Mouse (Mus musculus): ENCODE data around the gene Enpp7. TPM values are rescaled to one million over a fixed set of nuclear protein-coding genes. Genes with fewer than 3 reads are reported as not detected.

Gene Enpp7
- total RNA-seq, 1 experiment: not detected

GRCm38 (mm10) chr11:119036934-119037779 is 49.2 kb downstream of the Enpp7 start:
- Histone ChIP-seq H3K4me1 (ENCODE audit: control insufficient read depth in 2 of 2, insufficient read depth in 2 of 2, low read length in 2 of 2, poor library complexity in 1 of 2) (peaks cover 0 to 8% of the 10 kb centered on the region in 2 experiments; a peak in 1 of 4 replicates), H3K27ac (ENCODE audit: insufficient read depth, low read depth, low read length, poor library complexity, severe bottlenecking) (no peak overlapping the region), H3K36me3 (ENCODE audit: control insufficient read depth, insufficient read depth, low read length, poor library complexity, severe bottlenecking) (no peaks in the 10 kb centered on the region), H3K4me3 (ENCODE audit: insufficient read depth in 1 of 2, low read depth in 1 of 2, low read length in 2 of 2, poor library complexity in 1 of 2, severe bottlenecking in 1 of 2) (peak overlapping the region; percentile 32 to 61), H3K9ac (ENCODE audit: insufficient read depth, low read depth, low read length, poor library complexity, severe bottlenecking) (no peak overlapping the region), H3K9me3 (ENCODE audit: control insufficient read depth, insufficient read depth, low read depth, low read length) (no peaks in the 10 kb centered on the region)
- no peak for DNase-seq (ENCODE audit: low read depth, low spot score)
- TF ChIP-seq ZNF384 (IDR thresholded peaks at IDR 0.05; ENCODE audit: low read depth, low read length): peak; percentile 63; the same call in 1 of the 2 replicates
- no peak for TF ChIP-seq MAFK (IDR thresholded peaks at IDR 0.05; ENCODE audit: insufficient read depth, low read depth, low read length)
- in situ Hi-C loops (cut with MboI; ENCODE audit: low sequenced_read_pairs in 2 of 2, unreplicated experiment in 2 of 2): loop anchor here in 1 of 2 experiments (10.0 kb wide), 1 partner anchor 48 kb away; the partner anchor contains the start of gene Cbx4

GRCm38 (mm10) chr11:119037780-119038401 is 49.9 kb downstream of the Enpp7 start:
- Histone ChIP-seq H3K4me1 (ENCODE audit: control insufficient read depth in 2 of 2, insufficient read depth in 2 of 2, low read length in 2 of 2, poor library complexity in 1 of 2) (peaks cover 0 to 8% of the 10 kb centered on the region in 2 experiments; a peak in 1 of 4 replicates), H3K27ac (ENCODE audit: insufficient read depth, low read depth, low read length, poor library complexity, severe bottlenecking) (no peak overlapping the region), H3K9me3 (ENCODE audit: control insufficient read depth, insufficient read depth, low read depth, low read length) (no peaks in the 10 kb centered on the region), H3K36me3 (ENCODE audit: control insufficient read depth, insufficient read depth, low read length, poor library complexity, severe bottlenecking) (no peaks in the 10 kb centered on the region), H3K9ac (ENCODE audit: insufficient read depth, low read depth, low read length, poor library complexity, severe bottlenecking) (no peak overlapping the region), H3K4me3 (ENCODE audit: insufficient read depth in 1 of 2, low read depth in 1 of 2, low read length in 2 of 2, poor library complexity in 1 of 2, severe bottlenecking in 1 of 2) (peak overlapping the region; percentile 32 to 61; a peak in 2 of 4 replicates)
- in situ Hi-C loops (cut with MboI; ENCODE audit: low sequenced_read_pairs in 2 of 2, unreplicated experiment in 2 of 2): loop anchor here in 1 of 2 experiments (10.0 kb wide), 1 partner anchor 47 kb away; the partner anchor contains the start of gene Cbx4
- no peak for DNase-seq (ENCODE audit: low read depth, low spot score)
- TF ChIP-seq HCFC1 (IDR thresholded peaks at IDR 0.05; ENCODE audit: borderline replicate concordance, insufficient read depth, low read length) (no peak), CHD2 (IDR thresholded peaks at IDR 0.05; ENCODE audit: low read depth, low read length) (no peak), MAFK (IDR thresholded peaks at IDR 0.05; ENCODE audit: insufficient read depth, low read depth, low read length) (no peak), ZC3H11A (IDR thresholded peaks at IDR 0.05; ENCODE audit: borderline replicate concordance, low read depth, low read length) (no peak), ZNF384 (IDR thresholded peaks at IDR 0.05; ENCODE audit: low read depth, low read length) (no peak)

DNA sequence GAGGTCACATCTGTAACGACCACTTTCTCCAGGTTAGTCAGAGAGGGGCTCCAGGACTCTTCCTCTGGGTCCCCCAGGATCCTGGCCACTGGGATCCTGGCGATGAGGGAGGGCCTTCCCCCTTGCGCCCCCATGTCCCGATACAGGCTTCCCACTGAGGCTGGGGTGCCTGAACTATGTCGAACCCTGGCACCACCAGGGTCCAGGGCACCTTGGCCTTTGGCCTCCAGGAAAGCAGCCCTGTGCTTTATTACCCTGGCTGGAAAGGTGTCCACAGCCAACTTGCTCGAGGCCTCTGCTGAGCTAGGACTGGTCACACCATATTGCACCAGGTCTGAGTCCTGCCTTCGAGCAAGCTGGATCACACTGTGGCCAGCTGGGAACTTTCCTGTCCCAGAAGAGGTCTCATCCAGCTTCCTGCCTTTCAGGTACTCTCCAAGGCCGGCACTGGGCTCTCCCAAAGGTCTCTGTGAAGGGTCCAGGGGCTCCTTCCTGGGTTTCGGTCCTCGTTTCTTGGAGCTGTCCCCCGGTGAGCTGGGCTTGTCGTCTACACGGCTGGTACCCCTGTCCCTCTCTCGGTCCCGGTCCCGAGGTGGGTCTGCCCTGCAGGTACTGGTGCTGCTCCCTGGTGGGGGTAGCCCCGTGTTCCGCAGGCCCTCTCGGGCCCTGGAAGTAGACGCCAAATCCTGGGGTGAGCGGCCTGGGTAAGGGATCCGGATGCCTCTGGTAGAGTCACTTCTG is 50.9 kb downstream of the Enpp7 start:
- Histone ChIP-seq H3K36me3 (ENCODE audit: control insufficient read depth, insufficient read depth, low read length, poor library complexity, severe bottlenecking) (no peaks in the 10 kb centered on the region), H3K4me3 (ENCODE audit: insufficient read depth in 1 of 2, low read depth in 1 of 2, low read length in 2 of 2, poor library complexity in 1 of 2, severe bottlenecking in 1 of 2) (no peak overlapping the region), H3K4me1 (ENCODE audit: control insufficient read depth in 2 of 2, insufficient read depth in 2 of 2, low read length in 2 of 2, poor library complexity in 1 of 2) (peaks cover 0 to 7% of the 10 kb centered on the region in 2 experiments; a peak in 1 of 4 replicates), H3K9me3 (ENCODE audit: control insufficient read depth, insufficient read depth, low read depth, low read length) (no peaks in the 10 kb centered on the region), H3K9ac (ENCODE audit: insufficient read depth, low read depth, low read length, poor library complexity, severe bottlenecking) (no peak overlapping the region), H3K27ac (ENCODE audit: insufficient read depth, low read depth, low read length, poor library complexity, severe bottlenecking) (no peak overlapping the region)
- in situ Hi-C loops (cut with MboI; ENCODE audit: low sequenced_read_pairs in 2 of 2, unreplicated experiment in 2 of 2): loop anchor here in 1 of 2 experiments (10.0 kb wide), 1 partner anchor 46 kb away; the partner anchor contains the start of gene Cbx4
- TF ChIP-seq CHD2 (IDR thresholded peaks at IDR 0.05; ENCODE audit: low read depth, low read length): no peak
- no peak for TF ChIP-seq MAFK (IDR thresholded peaks at IDR 0.05; ENCODE audit: insufficient read depth, low read depth, low read length)
- TF ChIP-seq ZC3H11A (IDR thresholded peaks at IDR 0.05; ENCODE audit: borderline replicate concordance, low read depth, low read length): no peak
- TF ChIP-seq HCFC1 (IDR thresholded peaks at IDR 0.05; ENCODE audit: borderline replicate concordance, insufficient read depth, low read length): no peak
- no peak for TF ChIP-seq ZNF384 (IDR thresholded peaks at IDR 0.05; ENCODE audit: low read depth, low read length)
- no peak for DNase-seq (ENCODE audit: low read depth, low spot score)

DNA sequence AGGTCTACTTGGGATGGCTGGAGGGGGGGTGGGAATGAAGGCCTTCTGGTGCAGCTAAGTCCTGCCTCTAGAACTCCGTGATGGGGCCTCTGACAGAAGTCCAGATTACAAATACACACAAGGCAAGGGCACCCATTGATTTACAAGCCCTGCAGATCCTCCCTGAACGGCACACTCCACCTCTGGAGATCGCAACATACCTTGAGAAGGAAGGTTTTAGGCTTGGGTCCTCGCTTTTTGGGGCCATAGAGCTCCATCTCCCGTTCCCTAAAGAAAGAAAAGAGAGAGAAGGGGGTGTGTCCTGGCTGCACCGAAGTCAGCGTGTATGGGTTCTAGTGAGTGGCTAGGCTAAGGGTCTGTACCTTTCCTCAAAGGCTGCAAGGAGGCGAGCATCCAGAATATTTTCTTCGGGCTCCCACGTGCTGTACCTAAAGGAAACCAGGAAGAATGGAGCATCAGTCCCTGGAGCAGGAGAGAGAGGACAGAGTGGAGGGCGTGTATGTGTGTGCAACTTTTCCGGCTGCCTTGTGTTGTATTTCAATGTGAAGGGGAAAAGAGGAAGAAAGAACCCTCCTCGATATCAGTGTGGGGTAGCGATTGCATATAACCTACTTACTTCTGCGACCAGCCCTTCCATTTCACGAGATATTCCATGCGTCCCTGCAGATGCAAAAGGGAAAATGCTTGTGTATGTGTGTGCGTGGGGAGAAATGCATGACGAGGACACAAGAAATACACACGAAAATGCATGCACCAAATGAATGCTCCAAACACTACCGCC is 51.9 kb downstream of the Enpp7 start:
- no peak for DNase-seq (ENCODE audit: low read depth, low spot score)
- Histone ChIP-seq H3K4me3 (ENCODE audit: insufficient read depth in 1 of 2, low read depth in 1 of 2, low read length in 2 of 2, poor library complexity in 1 of 2, severe bottlenecking in 1 of 2) (peak overlapping the region; percentile 62 to 81), H3K9ac (ENCODE audit: insufficient read depth, low read depth, low read length, poor library complexity, severe bottlenecking) (no peak overlapping the region), H3K4me1 (ENCODE audit: control insufficient read depth in 2 of 2, insufficient read depth in 2 of 2, low read length in 2 of 2, poor library complexity in 1 of 2) (peaks cover 0 to 10% of the 10 kb centered on the region in 2 experiments; a peak in 1 of 4 replicates), H3K36me3 (ENCODE audit: control insufficient read depth, insufficient read depth, low read length, poor library complexity, severe bottlenecking) (no peaks in the 10 kb centered on the region), H3K27ac (ENCODE audit: insufficient read depth, low read depth, low read length, poor library complexity, severe bottlenecking) (no peak overlapping the region), H3K9me3 (ENCODE audit: control insufficient read depth, insufficient read depth, low read depth, low read length) (no peaks in the 10 kb centered on the region)
- in situ Hi-C loops (cut with MboI; ENCODE audit: low sequenced_read_pairs in 2 of 2, unreplicated experiment in 2 of 2): loop anchor here (10.0 kb wide), 2 partner anchors 45 to 505 kb away; partner anchors contain the start of genes Cbx4 (in 1 of the 2) and Nptx1 (in 1 of the 2)
- no peak for TF ChIP-seq MAFK (IDR thresholded peaks at IDR 0.05; ENCODE audit: insufficient read depth, low read depth, low read length)
- no peak for TF ChIP-seq ZC3H11A (IDR thresholded peaks at IDR 0.05; ENCODE audit: borderline replicate concordance, low read depth, low read length)
- TF ChIP-seq ZNF384 (IDR thresholded peaks at IDR 0.05; ENCODE audit: low read depth, low read length): no peak
- no peak for TF ChIP-seq HCFC1 (IDR thresholded peaks at IDR 0.05; ENCODE audit: borderline replicate concordance, insufficient read depth, low read length)
- TF ChIP-seq CHD2 (IDR thresholded peaks at IDR 0.05; ENCODE audit: low read depth, low read length): no peak

All from ES-E14 (cell line).